Mouse (Mus musculus) hindbrain, embryonic 13.5 days (tissue): ENCODE data around the gene Fn3k. TPM values are rescaled to one million over a fixed set of nuclear protein-coding genes. Genes with fewer than 3 reads are reported as not detected.

Source experiments
- ATAC-seq: fragments of 200-750 bp; cut with Nextera tagmentation; 2 replicates; pipeline ENCODE4 v1.8.0; 2017; ENCODE audit warnings: moderate TSS enrichment; ENCODE audit not compliant: low FRiP score
- H3K27ac ChIP-seq: fragments of 300-500 bp; sonication (generic); 2 replicates; pipeline ENCODE4 v1.5.1; 2015; ENCODE audit warnings: inconsistent platforms, mild to moderate bottlenecking, moderate library complexity
- H3K27me3 ChIP-seq: fragments of 300-500 bp; sonication (generic); 2 replicates; pipeline ENCODE4 v1.6.1; 2015; ENCODE audit warnings: mild to moderate bottlenecking, inconsistent platforms
- H3K36me3 ChIP-seq: fragments of 300-500 bp; sonication (generic); 2 replicates; pipeline ENCODE4 v1.6.1; 2015; ENCODE audit warnings: mild to moderate bottlenecking, inconsistent platforms
- H3K4me1 ChIP-seq: fragments of 300-500 bp; sonication (generic); replicated peaks from 2 replicates; pipeline ENCODE4 v1.6.1; 2015; ENCODE audit warnings: inconsistent platforms
- H3K4me2 ChIP-seq: fragments of 300-500 bp; sonication (generic); 2 replicates; pipeline ENCODE4 v1.6.1; 2015; ENCODE audit warnings: inconsistent platforms, mild to moderate bottlenecking, moderate library complexity
- H3K4me3 ChIP-seq: fragments of 300-500 bp; sonication (generic); 2 replicates; pipeline ENCODE4 v1.5.1; 2015; ENCODE audit warnings: mild to moderate bottlenecking, inconsistent platforms
- H3K9ac ChIP-seq: fragments of 300-500 bp; sonication (generic); 2 replicates; pipeline ENCODE4 v1.6.1; 2015; ENCODE audit warnings: mild to moderate bottlenecking, inconsistent platforms
- H3K9me3 ChIP-seq: fragments of 300-500 bp; sonication (generic); 2 replicates; pipeline ENCODE4 v1.6.1; 2016; ENCODE audit warnings: inconsistent platforms
- WGBS: fragments of 180-500 bp; shearing (Covaris S2); methylation state at CpG from one replicate; pipeline ENCODE4 v1.1.7; 2015; 5-methylcytosine and 5-hydroxymethylcytosine counted together
- polyA plus RNA-seq: library from polyadenylated mRNA; unstranded; fragments of >200 nt; fragmentation: Nextera tagmentation; extraction: Ambion mirVana; gene quantifications from 2 replicates; pipeline ENCODE4 v1.2.1, GENCODE M21; 2015

The Fn3k gene
- polyA plus RNA-seq, 1 experiment from 2014 or later, result 5.2 TPM

DNA sequence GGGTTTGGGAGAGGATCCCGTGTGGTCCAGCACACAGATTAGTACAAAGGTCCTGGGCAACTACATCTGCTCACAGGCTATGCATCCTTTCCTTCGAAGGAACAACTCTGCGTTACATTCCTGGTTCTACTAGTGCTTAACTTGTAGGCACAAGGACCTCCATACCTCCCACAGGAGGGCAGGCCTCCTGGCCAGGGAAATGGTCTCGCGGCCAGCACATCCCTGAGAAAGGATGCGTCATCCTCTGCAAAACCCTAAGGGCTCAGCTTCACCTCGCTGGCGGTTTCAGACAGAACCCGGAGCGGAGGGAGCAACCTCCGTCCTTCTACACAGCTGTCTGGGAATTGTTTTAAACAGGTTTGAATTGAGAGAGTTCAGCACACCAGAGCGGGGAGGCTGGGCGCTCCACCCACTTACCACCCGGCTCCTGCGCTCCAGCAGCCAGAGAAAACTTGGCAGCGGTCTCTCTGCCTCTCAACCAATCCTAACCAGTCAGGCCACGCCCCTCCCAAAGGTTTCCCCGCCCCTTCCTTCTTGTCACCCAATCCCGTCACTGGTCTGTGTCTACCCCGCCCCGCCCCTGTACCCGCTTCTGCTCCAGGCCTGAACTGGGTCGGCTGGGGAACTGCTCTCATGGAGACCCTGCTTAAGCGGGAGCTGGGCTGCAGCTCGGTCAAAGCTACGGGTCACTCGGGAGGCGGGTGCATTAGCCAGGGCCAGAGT lies 13.7 kb upstream of the Fn3k start, which contains the start of gene Fn3krp:
Gene Fn3krp (plus strand): TSS at position 572 of the 723 bp plus-strand sequence.
- H3K4me1 ChIP-seq, result peaks cover 17% of the 10 kb centered on the region
- peak; percentile 100 for ATAC-seq
- WGBS, result 2% methylated on average over 27 of the region's 28 CpGs

GRCm38 (mm10) chr11:121421553-121422173 lies 13.1 kb upstream of the Fn3k start:
- Histone ChIP-seq H3K9ac (peak overlapping the region; percentile 84), H3K4me2 (peak overlapping the region; percentile 84), H3K27me3 (no peaks in the 10 kb centered on the region), H3K36me3 (no peaks in the 10 kb centered on the region), H3K4me1 (peaks cover 17% of the 10 kb centered on the region), H3K4me3 (peak overlapping the region; percentile 73), H3K9me3 (no peaks in the 10 kb centered on the region), H3K27ac (peak overlapping the region; percentile 26; the same call in 1 of the 2 replicates)
- under 1% methylated on average over 28 of the region's 28 CpGs for WGBS
- peak; percentile 84 for ATAC-seq

More for the DNA sequence above, 13.7 kb upstream of the Fn3k start, which contains the start of gene Fn3krp:
- Histone ChIP-seq H3K4me2 (peak within 1 kb of the TSS; percentile 84), H3K9me3 (no peaks in the 10 kb centered on the region), H3K27me3 (no peaks in the 10 kb centered on the region), H3K9ac (peak within 1 kb of the TSS; percentile 84), H3K36me3 (no peaks in the 10 kb centered on the region), H3K27ac (peak within 1 kb of the TSS; percentile 76), H3K4me3 (peak within 1 kb of the TSS; percentile 73)

GRCm38 (mm10) chr11:121433397-121433796 lies 1.3 kb upstream of the Fn3k start:
- H3K36me3 ChIP-seq, result peaks cover 20% of the 10 kb centered on the region
- H3K4me2 ChIP-seq, result no peak overlapping the region

DNA sequence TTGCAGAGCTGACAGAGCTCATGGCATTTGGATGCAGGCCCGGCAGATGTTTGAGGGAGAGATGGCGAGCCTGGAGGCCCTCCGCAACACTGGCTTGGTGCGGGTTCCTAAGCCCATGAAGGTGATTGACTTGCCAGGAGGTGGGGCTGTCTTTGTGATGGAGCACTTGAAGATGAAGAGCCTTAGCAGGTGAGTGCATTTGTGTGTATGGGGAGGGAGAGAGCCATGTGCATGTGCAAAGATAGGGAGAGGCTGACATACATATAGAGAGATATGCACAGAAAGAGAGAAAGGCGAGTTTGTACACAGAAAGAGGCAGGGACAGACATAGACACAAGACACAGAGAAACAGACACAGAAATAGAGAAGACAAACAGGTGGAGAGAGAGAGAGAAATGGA lies 2.5 kb downstream of the Fn3k start:
- WGBS, result 80% methylated on average over 5 of the region's 5 CpGs
- no peak overlapping the region for H3K27ac ChIP-seq
- peaks cover 22% of the 10 kb centered on the region for H3K4me1 ChIP-seq
- no peaks in the 10 kb centered on the region for H3K36me3 ChIP-seq
- no peak for ATAC-seq
- peaks cover 6% of the 10 kb centered on the region; the same call in 1 of the 2 replicates for H3K27me3 ChIP-seq
- no peak overlapping the region for H3K4me3 ChIP-seq
- no peak overlapping the region; the same call in 1 of the 2 replicates for H3K9ac ChIP-seq
- H3K4me2 ChIP-seq, result no peak overlapping the region
- H3K9me3 ChIP-seq, result no peaks in the 10 kb centered on the region

More at GRCm38 (mm10) chr11:121433397-121433796, 1.3 kb upstream of the Fn3k start:
- H3K9ac ChIP-seq, result no peak overlapping the region
- peaks cover 18% of the 10 kb centered on the region for H3K4me1 ChIP-seq
- H3K4me3 ChIP-seq, result no peak overlapping the region
- WGBS, result 85% methylated on average over 4 of the region's 4 CpGs
- H3K27ac ChIP-seq, result no peak overlapping the region
- H3K9me3 ChIP-seq, result no peaks in the 10 kb centered on the region
- no peak for ATAC-seq
- no peaks in the 10 kb centered on the region for H3K27me3 ChIP-seq

DNA sequence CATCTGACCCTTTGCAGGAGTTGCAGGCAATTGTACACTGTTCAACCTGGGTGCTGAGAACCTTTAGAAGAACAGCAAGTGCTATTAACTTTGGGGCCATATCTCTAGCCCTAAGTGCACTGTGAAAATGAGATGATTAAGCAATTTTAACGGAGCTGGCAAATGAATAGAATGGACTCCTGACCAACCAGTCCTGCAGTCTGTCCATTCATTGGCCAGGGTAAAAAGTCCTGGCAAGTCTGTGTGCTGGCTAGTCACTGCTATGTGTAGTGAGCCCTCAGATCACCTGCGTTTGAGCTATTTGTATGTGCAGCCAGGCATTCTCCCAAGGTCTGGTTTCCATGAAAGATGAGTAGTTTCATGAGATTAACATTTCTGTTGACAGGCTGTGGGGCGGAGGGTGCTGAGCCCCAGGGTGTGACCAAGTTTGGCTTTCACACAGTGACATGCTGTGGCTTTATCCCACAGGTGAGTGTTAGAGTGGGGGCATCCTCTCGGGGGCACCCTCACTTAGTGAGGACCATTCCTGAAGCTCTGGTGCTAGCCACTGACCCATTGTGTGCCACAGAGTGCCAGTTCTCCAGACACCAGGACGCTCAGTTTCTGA lies 5.1 kb downstream of the Fn3k start:
- Histone ChIP-seq H3K4me1 (peaks cover 11% of the 10 kb centered on the region), H3K36me3 (no peaks in the 10 kb centered on the region), H3K4me3 (no peak overlapping the region), H3K9ac (no peak overlapping the region), H3K9me3 (no peaks in the 10 kb centered on the region), H3K27me3 (peaks cover 13% of the 10 kb centered on the region; the same call in 1 of the 2 replicates), H3K4me2 (no peak overlapping the region), H3K27ac (no peak overlapping the region)
- ATAC-seq, result no peak
- 73% methylated on average over 5 of the region's 5 CpGs for WGBS

GRCm38 (mm10) chr11:121441653-121442052 lies 6.9 kb downstream of the Fn3k start:
- ATAC-seq, result no peak
- Histone ChIP-seq H3K27me3 (peaks cover 13% of the 10 kb centered on the region; the same call in 1 of the 2 replicates), H3K4me3 (no peak overlapping the region), H3K36me3 (no peaks in the 10 kb centered on the region), H3K4me2 (no peak overlapping the region), H3K4me1 (peaks cover 4% of the 10 kb centered on the region; the same call in 1 of the 2 replicates), H3K9ac (no peak overlapping the region), H3K9me3 (no peaks in the 10 kb centered on the region), H3K27ac (no peak overlapping the region)
- 86% methylated on average over 4 of the region's 4 CpGs for WGBS

DNA sequence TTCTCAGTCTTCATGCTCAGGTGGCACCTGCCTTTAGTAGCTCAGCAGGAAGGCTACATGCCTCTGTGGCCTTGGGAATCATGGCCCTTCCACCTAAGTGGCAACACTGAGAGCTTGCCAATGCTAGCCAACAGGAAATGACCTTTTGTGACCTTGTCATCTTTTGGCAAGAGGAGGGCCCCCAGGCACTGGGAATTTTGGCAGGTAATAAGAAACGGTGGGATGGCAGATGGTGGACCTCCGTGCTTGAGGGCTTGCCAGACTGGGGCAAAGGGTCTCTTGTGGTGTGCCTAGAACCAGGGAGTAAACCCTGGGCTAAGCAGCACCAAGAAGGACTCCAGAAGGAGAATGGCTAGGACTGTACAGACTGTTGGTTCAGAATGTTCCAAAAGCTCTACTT lies 7.4 kb downstream of the Fn3k start:
- ATAC-seq, result no peak
- no peak overlapping the region for H3K4me2 ChIP-seq
- 67% methylated on average over 2 of the region's 2 CpGs for WGBS

DNA sequence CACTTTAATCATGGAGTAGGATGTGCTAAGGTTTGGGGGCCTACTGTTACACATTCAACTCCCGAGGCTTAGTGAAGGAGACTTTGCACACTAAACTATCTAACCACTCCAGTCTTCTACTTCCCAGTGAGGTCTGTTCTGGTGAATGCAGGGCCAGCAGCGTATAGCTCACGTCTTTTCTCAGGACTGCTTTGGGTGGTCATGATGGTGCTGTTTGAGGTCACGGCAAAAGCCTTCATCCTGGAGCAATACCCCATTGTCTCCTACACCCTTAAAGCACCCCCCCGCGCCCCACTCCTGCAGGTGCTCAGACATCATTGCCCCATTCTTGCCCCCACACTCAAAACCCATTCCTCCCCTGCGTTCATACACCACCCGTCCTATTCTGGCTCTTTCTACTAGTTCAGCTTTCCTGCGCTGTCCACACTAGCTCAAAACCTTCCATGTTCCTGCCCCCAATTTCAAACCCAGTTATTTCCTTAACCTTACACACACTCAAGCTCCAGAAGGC lies 16.6 kb downstream of the Fn3k start:
- no peak for ATAC-seq
- peak overlapping the region; percentile 91 for H3K27ac ChIP-seq
- H3K27me3 ChIP-seq, result peaks cover 7% of the 10 kb centered on the region; the same call in 1 of the 2 replicates
- H3K4me2 ChIP-seq, result peak overlapping the region; percentile 72
- H3K9ac ChIP-seq, result peak overlapping the region; percentile 52
- 26% methylated on average over 9 of the region's 9 CpGs for WGBS
- H3K9me3 ChIP-seq, result no peaks in the 10 kb centered on the region
- H3K4me1 ChIP-seq, result peaks cover 28% of the 10 kb centered on the region
- H3K36me3 ChIP-seq, result peaks cover 13% of the 10 kb centered on the region
- peak overlapping the region; percentile 88 for H3K4me3 ChIP-seq

More for the DNA sequence above, 7.4 kb downstream of the Fn3k start:
- no peak overlapping the region for H3K4me3 ChIP-seq
- no peak overlapping the region for H3K27ac ChIP-seq
- H3K36me3 ChIP-seq, result no peaks in the 10 kb centered on the region
- peaks cover 4% of the 10 kb centered on the region; the same call in 1 of the 2 replicates for H3K4me1 ChIP-seq
- H3K9ac ChIP-seq, result no peak overlapping the region
- no peaks in the 10 kb centered on the region for H3K9me3 ChIP-seq
- H3K27me3 ChIP-seq, result peaks cover 13% of the 10 kb centered on the region; the same call in 1 of the 2 replicates

DNA sequence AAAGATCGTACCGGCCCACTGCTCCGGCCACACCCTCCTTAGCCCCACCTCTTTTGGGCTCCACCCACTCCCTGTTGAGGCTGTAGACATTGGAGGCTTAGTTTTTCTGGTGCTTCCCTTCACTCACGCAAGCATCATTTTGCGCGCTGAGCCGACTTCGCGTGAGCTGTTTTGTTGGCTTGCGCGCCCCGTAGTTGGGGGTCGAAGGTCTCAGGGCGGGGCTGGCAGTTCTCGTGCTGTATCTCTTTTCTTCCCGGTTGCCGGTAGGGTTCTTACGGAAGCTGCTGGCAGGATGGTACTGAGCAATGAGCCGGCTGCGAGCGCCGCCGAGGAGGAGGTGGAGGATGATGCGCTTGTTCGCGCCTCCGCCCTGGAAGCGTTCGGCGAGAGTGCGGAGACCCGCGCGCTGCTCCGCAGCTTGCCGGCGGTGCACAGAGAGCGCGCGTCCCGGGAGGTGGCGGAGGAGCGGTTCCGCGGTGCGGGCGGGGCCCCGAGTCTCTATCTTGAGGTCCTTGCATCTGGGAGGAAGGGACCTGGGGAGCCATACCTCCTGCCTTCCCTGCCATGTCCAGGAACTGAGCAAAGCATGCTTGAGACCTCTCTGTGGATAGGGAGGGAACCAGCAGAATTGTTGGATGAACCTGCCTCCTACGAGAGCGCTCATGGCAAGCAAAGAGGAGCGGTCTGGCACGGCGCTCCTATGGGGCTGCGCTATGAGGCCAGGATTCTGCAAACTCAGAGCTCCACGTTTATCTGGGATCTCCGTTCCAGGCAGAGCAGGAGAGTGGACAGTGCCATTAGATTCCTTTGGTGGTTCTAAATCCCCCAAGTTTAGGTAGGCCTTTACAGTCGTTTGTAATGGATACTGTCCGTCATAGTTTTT lies 17.3 kb downstream of the Fn3k start, which contains the start of gene Tbcd:
Gene Tbcd (plus strand): TSS at position 197 of the 883 bp plus-strand sequence.
- Histone ChIP-seq H3K9me3 (no peaks in the 10 kb centered on the region), H3K36me3 (peaks cover 13% of the 10 kb centered on the region), H3K4me3 (peak within 1 kb of the TSS; percentile 88), H3K4me1 (peaks cover 28% of the 10 kb centered on the region), H3K9ac (peak within 1 kb of the TSS; percentile 85), H3K4me2 (peak within 1 kb of the TSS; percentile 72), H3K27ac (peak within 1 kb of the TSS; percentile 91), H3K27me3 (peaks cover 7% of the 10 kb centered on the region; the same call in 1 of the 2 replicates)
- under 1% methylated on average over 58 of the region's 58 CpGs for WGBS
- peak; percentile 94 for ATAC-seq

DNA sequence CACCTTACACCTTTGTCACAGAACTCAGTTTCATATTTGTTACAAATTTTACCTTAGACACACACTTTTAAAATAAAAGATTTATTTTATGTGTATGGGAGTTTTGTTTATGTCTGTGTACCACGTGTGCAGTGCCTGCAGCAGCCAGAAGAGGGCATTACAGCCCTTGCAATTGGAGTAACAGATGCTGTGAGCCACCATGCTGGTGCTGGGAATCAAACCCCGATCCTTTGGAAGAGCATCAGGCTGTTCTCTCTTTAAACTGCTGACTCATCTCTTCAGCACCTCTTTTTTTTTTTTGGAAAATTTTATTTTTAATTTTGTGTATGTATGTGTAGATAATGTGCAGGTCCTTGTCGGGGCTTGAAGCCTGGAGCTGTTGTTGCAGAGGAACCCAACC lies 23.2 kb downstream of the Fn3k start:
- Histone ChIP-seq H3K4me1 (peaks cover 15% of the 10 kb centered on the region), H3K27me3 (no peaks in the 10 kb centered on the region), H3K4me3 (no peak overlapping the region), H3K4me2 (no peak overlapping the region), H3K9me3 (no peaks in the 10 kb centered on the region), H3K36me3 (peaks cover 65% of the 10 kb centered on the region), H3K27ac (no peak overlapping the region), H3K9ac (no peak overlapping the region)
- 96% methylated on average over 3 of the region's 3 CpGs for WGBS
- no peak for ATAC-seq

DNA sequence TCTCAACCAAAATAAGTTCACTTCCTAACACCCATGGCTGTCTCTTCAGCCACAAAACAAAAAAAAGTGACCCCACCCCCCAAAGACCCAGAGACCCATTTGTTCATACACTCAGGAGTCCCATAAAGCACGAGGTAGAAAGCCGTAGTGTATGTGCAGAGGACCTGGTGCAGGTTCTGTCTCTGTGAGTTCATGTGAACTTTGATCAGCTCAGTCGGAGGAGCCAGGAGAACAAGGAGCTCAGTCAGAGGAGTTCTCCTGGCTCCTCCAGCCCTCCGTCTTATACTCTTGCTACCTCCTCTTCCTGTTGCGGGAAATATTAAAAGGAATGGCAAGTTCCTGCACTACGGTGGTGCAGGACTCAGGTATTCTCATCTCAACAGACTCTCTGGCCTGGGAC lies 32.7 kb downstream of the Fn3k start:
- Histone ChIP-seq H3K4me3 (no peak overlapping the region), H3K9me3 (no peaks in the 10 kb centered on the region), H3K27me3 (no peaks in the 10 kb centered on the region), H3K36me3 (peaks cover 72% of the 10 kb centered on the region), H3K4me1 (no peaks in the 10 kb centered on the region), H3K4me2 (no peak overlapping the region), H3K9ac (no peak overlapping the region), H3K27ac (no peak overlapping the region)
- no peak for ATAC-seq
- 95% methylated on average over 6 of the region's 6 CpGs for WGBS
